Mouse (Mus musculus): ENCODE results near the gene Olfr1116. TPM values are rescaled to one million over a fixed set of nuclear protein-coding genes. Genes with fewer than 3 reads are reported as not detected.
"Not testable (repeated sequence)": the region's sequence is repeated elsewhere in the genome, so short reads cannot be mapped to it uniquely, and the experiment has no call there.

Gene Olfr1116
- polyA plus RNA-seq (2016; fragmentation: Nextera tagmentation; extraction: Ambion mirVana) = not detected in 2 replicates

DNA sequence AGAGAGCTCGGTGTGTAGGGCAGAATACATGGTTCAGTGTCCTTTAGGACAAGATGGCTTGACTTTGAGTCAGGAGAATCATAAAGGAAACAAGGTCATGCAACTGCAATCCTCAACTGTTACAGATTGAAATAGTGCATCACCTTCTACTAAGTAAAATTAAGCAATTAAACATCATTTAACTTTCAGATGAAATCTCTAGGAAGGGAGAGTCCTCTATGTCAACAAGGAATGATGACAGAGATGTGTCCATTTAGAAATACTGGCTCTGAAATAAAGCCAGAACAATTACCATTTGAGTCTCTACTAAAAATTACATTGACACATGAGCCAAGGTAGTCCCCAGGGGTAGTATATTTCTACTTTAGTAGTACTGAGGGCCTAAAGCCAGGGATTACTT, at the start of gene Olfr1116:
Gene Olfr1116, plus strand, starts transcription at position 301 of the 400 bp plus-strand sequence.
- 85% methylated on average over 1 of the region's 1 CpGs for WGBS
- Histone ChIP-seq H3K9ac (no peak within 1 kb of the TSS), H3K4me2 (replicated peaks) (no peak within 1 kb of the TSS), H3K36me3 (no peaks in the 10 kb centered on the region), H3K27ac (no peak within 1 kb of the TSS), H3K4me1 (no peaks in the 10 kb centered on the region), H3K27me3 (no peaks in the 10 kb centered on the region), H3K4me3 (no peak within 1 kb of the TSS), H3K9me3 (replicated peaks) (no peaks in the 10 kb centered on the region)
- no peak for ATAC-seq (ENCODE audit: low FRiP score)

DNA sequence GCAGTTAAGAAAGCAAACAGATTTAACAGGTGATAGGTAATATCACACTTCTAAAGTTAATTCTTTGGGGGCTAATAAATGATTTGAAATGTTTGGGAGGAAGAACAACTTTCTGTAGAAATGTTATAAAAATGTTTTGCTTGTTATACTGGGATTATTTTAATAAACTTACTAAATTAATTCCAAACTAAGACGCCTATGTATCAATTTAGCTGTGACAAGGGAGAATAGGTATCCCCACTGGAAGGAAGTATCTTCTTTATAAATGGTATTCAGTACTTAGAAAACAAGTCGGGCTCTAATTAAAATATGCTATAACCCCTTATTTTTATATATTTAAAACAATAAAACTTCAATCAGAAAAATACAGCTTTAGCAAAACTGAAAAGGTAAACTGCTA, 19.6 kb upstream of the Olfr1116 start, which contains the start of gene Olfr1115:
Gene Olfr1115, plus strand, starts transcription at position 301 of the 400 bp plus-strand sequence.
- WGBS = 93% methylated on average over 2 of the region's 2 CpGs
- Histone ChIP-seq H3K4me1 (no peaks in the 10 kb centered on the region), H3K27ac (no peak within 1 kb of the TSS)

DNA sequence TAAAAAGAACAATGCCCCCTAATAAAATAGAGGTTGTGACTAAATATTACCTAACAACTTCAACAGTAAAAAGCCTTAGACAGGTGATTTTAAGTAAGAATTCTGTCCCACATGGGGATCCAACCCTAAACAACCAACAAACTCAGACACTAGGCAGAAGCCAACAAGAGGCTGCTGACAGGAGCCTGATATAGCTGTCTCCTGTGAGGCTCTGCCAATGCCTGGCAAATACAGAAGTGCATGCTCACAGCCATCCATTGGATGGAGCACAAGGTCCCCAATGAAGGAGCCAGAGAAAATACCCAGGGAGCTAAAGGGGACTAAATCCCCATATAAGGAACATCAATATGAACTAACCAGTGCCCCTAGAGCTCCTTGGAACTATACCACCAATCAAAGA, 26.6 kb downstream of the Olfr1116 start:
- not testable (repeated sequence) for H3K9ac ChIP-seq; H3K27me3 ChIP-seq; H3K36me3 ChIP-seq; H3K9me3 ChIP-seq (replicated peaks); H3K4me2 ChIP-seq (replicated peaks); H3K4me3 ChIP-seq; H3K4me1 ChIP-seq; ATAC-seq (ENCODE audit: low FRiP score); H3K27ac ChIP-seq

More for the DNA sequence above, 19.6 kb upstream of the Olfr1116 start, which contains the start of gene Olfr1115:
- Histone ChIP-seq H3K9ac (no peak within 1 kb of the TSS), H3K4me2 (replicated peaks) (no peak within 1 kb of the TSS), H3K4me3 (no peak within 1 kb of the TSS), H3K9me3 (replicated peaks) (no peaks in the 10 kb centered on the region), H3K36me3 (no peaks in the 10 kb centered on the region), H3K27me3 (no peaks in the 10 kb centered on the region)
- ATAC-seq (ENCODE audit: low FRiP score) = no peak

DNA sequence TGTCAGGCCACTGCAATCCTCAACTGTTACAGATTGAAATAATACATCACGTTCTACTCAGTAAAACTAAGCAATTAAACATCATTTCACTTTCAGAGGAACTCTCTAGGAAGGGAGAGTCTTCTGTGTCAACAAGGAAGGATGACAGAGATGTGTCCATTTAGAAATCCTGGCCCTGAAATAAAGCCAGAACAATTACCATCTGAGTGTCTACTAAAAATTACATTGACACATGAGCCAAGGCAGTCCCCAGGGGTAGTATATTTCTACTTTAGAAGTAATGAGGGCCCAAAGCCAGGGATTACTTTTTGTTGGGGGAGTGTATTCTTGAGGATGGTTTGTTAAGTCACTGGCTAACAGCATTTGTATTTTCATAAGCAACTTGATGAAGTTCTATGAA, 39.9 kb downstream of the Olfr1116 start, which contains the start of gene Olfr1118:
Gene Olfr1118, plus strand, starts transcription at position 301 of the 400 bp plus-strand sequence.
- H3K36me3 ChIP-seq = no peaks in the 10 kb centered on the region
- no peak within 1 kb of the TSS for H3K27ac ChIP-seq
- no peak for ATAC-seq (ENCODE audit: low FRiP score)
- WGBS = 87% methylated on average over 1 of the region's 1 CpGs
- H3K4me3 ChIP-seq = no peak within 1 kb of the TSS
- H3K4me2 ChIP-seq (replicated peaks) = no peak within 1 kb of the TSS
- no peak within 1 kb of the TSS for H3K9ac ChIP-seq
- no peaks in the 10 kb centered on the region for H3K27me3 ChIP-seq
- no peaks in the 10 kb centered on the region for H3K4me1 ChIP-seq
- no peaks in the 10 kb centered on the region for H3K9me3 ChIP-seq (replicated peaks)

Small RNA genes within 50 kb of the gene (microRNA-seq; reads per million reads assigned to microRNA genes)
- not detected for gene Gm27438

Other genes with a start within 250 kb of the Olfr1116 start
- not detected in 2 replicates for gene Olfr1104, start 240.5 kb upstream of the Olfr1116 start, polyA plus RNA-seq (2016; fragmentation: Nextera tagmentation; extraction: Ambion mirVana)
- not detected in 2 replicates for gene Olfr1105, start 231.0 kb upstream of the Olfr1116 start, polyA plus RNA-seq (2016; fragmentation: Nextera tagmentation; extraction: Ambion mirVana)
- gene Olfr1106, start 215.3 kb upstream of the Olfr1116 start, polyA plus RNA-seq (2016; fragmentation: Nextera tagmentation; extraction: Ambion mirVana) = not detected in 2 replicates
- gene Olfr1107, start 191.7 kb upstream of the Olfr1116 start, polyA plus RNA-seq (2016; fragmentation: Nextera tagmentation; extraction: Ambion mirVana) = not detected in 2 replicates
- not detected in 2 replicates for gene Olfr1109, start 171.5 kb upstream of the Olfr1116 start, polyA plus RNA-seq (2016; fragmentation: Nextera tagmentation; extraction: Ambion mirVana)
- gene Olfr259, start 153.0 kb upstream of the Olfr1116 start, polyA plus RNA-seq (2016; fragmentation: Nextera tagmentation; extraction: Ambion mirVana) = not detected in 2 replicates
- gene Olfr1110, start 127.2 kb upstream of the Olfr1116 start, polyA plus RNA-seq (2016; fragmentation: Nextera tagmentation; extraction: Ambion mirVana) = not detected in 2 replicates
- gene Olfr1111, start 114.9 kb upstream of the Olfr1116 start, polyA plus RNA-seq (2016; fragmentation: Nextera tagmentation; extraction: Ambion mirVana) = not detected in 2 replicates
- not detected in 2 replicates for gene Olfr1112, start 79.7 kb upstream of the Olfr1116 start, polyA plus RNA-seq (2016; fragmentation: Nextera tagmentation; extraction: Ambion mirVana)
- gene Olfr1113, start 58.6 kb upstream of the Olfr1116 start, polyA plus RNA-seq (2016; fragmentation: Nextera tagmentation; extraction: Ambion mirVana) = not detected in 2 replicates
- gene Olfr1115, start 19.5 kb upstream of the Olfr1116 start, polyA plus RNA-seq (2016; fragmentation: Nextera tagmentation; extraction: Ambion mirVana) = not detected in 2 replicates
- gene Olfr1118, start 40.0 kb downstream of the Olfr1116 start, polyA plus RNA-seq (2016; fragmentation: Nextera tagmentation; extraction: Ambion mirVana) = not detected in 2 replicates
- not detected in 2 replicates for gene Olfr1120, start 87.3 kb downstream of the Olfr1116 start, polyA plus RNA-seq (2016; fragmentation: Nextera tagmentation; extraction: Ambion mirVana)
- gene Olfr1121, start 102.4 kb downstream of the Olfr1116 start, polyA plus RNA-seq (2016; fragmentation: Nextera tagmentation; extraction: Ambion mirVana) = not detected in 2 replicates
- not detected in 2 replicates for gene Olfr1122, start 118.3 kb downstream of the Olfr1116 start, polyA plus RNA-seq (2016; fragmentation: Nextera tagmentation; extraction: Ambion mirVana)
- not detected in 2 replicates for gene Olfr1123, start 149.1 kb downstream of the Olfr1116 start, polyA plus RNA-seq (2016; fragmentation: Nextera tagmentation; extraction: Ambion mirVana)
- gene Olfr1124, start 162.7 kb downstream of the Olfr1116 start, polyA plus RNA-seq (2016; fragmentation: Nextera tagmentation; extraction: Ambion mirVana) = 0.12 TPM in 1 of 2 replicates, not detected in the other
- not detected in 2 replicates for gene Olfr1126, start 186.4 kb downstream of the Olfr1116 start, polyA plus RNA-seq (2016; fragmentation: Nextera tagmentation; extraction: Ambion mirVana)
- not detected in 2 replicates for gene Pramel7, start 229.6 kb downstream of the Olfr1116 start, polyA plus RNA-seq (2016; fragmentation: Nextera tagmentation; extraction: Ambion mirVana)
- not detected in 2 replicates for gene Pramel6, start 239.0 kb downstream of the Olfr1116 start, polyA plus RNA-seq (2016; fragmentation: Nextera tagmentation; extraction: Ambion mirVana)